Mouse (Mus musculus) limb, embryonic 10.5 days (tissue): ENCODE results near the gene Gabrr2. TPM values are rescaled to one million over a fixed set of nuclear protein-coding genes. Genes with fewer than 3 reads are reported as not detected.
A peak's percentile ranks its signal among the peaks of the same experiment; 100 is the strongest.

Source experiments
- DNase-seq: peaks from one replicate; pipeline ENCODE4 v3.0.0-alpha.2; 2017; ENCODE audit warnings: low spot score
- H3K27ac ChIP-seq: fragments of 300-500 bp; sonication (generic); 2 replicates; pipeline ENCODE4 v1.5.1; 2016; ENCODE audit warnings: mild to moderate bottlenecking
- H3K27me3 ChIP-seq: fragments of 300-500 bp; sonication (generic); 2 replicates; pipeline ENCODE4 v1.6.1; 2016; ENCODE audit warnings: low read depth, mild to moderate bottlenecking; ENCODE audit not compliant: poor library complexity, severe bottlenecking
- H3K36me3 ChIP-seq: fragments of 300-500 bp; sonication (generic); 2 replicates; pipeline ENCODE4 v1.6.1; 2016; ENCODE audit warnings: mild to moderate bottlenecking, moderate library complexity
- H3K4me1 ChIP-seq: fragments of 300-500 bp; sonication (generic); 2 replicates; pipeline ENCODE4 v1.6.1; 2016
- H3K4me3 ChIP-seq: fragments of 300-500 bp; sonication (generic); 2 replicates; pipeline ENCODE4 v1.5.1; 2016; ENCODE audit warnings: mild to moderate bottlenecking, moderate library complexity
- H3K9me3 ChIP-seq: fragments of 300-500 bp; sonication (generic); replicated peaks from 2 replicates; pipeline ENCODE4 v1.6.1; 2016; ENCODE audit warnings: mild to moderate bottlenecking
- WGBS: fragments of 180-500 bp; shearing (Covaris S2); methylation state at CpG from one replicate; pipeline ENCODE4 v1.1.7; 2016; 5-methylcytosine and 5-hydroxymethylcytosine counted together
- polyA plus RNA-seq: library from polyadenylated mRNA; unstranded; fragments of >200 nt; fragmentation: Nextera tagmentation; extraction: Ambion mirVana; gene quantifications from 2 replicates; pipeline ENCODE4 v1.2.1, GENCODE M21; 2016

Gene Gabrr2
- polyA plus RNA-seq: 0.10 TPM in 1 of 2 replicates, not detected in the other

GRCm38 (mm10) chr4:33062981-33063380 lies at the start of gene Gabrr2:
TSS of gene Gabrr2 (plus strand) at chr4:33062999.
- no peak within 1 kb of the TSS for H3K4me3 ChIP-seq
- no peaks in the 10 kb centered on the region for H3K36me3 ChIP-seq
- 85% methylated on average over 4 of the region's 4 CpGs for WGBS
- no peaks in the 10 kb centered on the region for H3K9me3 ChIP-seq
- H3K4me1 ChIP-seq: peaks cover 9% of the 10 kb centered on the region; the same call in 1 of the 2 replicates
- H3K27me3 ChIP-seq: no peaks in the 10 kb centered on the region
- no peak for DNase-seq
- H3K27ac ChIP-seq: no peak within 1 kb of the TSS

DNA sequence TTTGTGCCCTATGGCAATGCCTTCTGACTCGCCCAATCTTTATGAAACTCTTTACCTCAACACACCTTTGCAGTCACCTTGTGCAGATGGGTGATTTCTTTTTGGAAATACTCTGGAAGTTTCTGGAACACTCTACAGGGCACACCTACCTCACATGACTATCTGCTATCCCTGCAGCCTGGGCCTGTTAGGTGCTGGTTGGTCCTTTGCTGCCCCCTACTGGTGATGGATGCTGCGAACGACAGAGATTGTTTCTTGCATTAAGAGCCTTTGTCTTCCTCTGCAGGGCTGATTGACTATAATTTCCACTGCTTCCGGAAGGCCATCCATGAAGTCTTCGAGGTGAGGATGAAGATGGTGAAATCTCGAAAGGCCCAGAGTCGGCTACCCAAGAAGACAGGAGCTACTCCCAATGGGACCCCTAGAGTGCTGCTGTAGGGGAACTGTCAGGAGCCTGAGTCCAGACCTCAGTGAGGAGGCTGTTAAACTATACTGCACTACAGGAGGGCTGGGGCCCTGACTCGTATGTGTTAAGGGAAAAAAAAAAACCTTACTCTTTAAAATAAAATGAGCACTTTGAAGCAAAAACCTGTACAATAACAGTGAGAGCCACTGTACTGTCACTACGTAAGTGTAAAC lies 44.3 kb upstream of the Gabrr2 start:
- peak; percentile 92 for DNase-seq
- Histone ChIP-seq H3K4me3 (no peak overlapping the region), H3K27me3 (no peaks in the 10 kb centered on the region), H3K36me3 (peaks cover 22% of the 10 kb centered on the region), H3K27ac (no peak overlapping the region), H3K9me3 (no peaks in the 10 kb centered on the region), H3K4me1 (no peaks in the 10 kb centered on the region)
- 57% methylated on average over 9 of the region's 9 CpGs for WGBS

- DNase-seq: no peak
- 88% methylated on average over 8 of the region's 8 CpGs for WGBS
- peaks cover 5% of the 10 kb centered on the region; the same call in 1 of the 2 replicates for H3K36me3 ChIP-seq
- no peaks in the 10 kb centered on the region for H3K27me3 ChIP-seq
- H3K4me3 ChIP-seq: no peak overlapping the region
- H3K4me1 ChIP-seq: no peaks in the 10 kb centered on the region
- H3K27ac ChIP-seq: no peak overlapping the region
- no peaks in the 10 kb centered on the region for H3K9me3 ChIP-seq
These were observed 38.4 kb upstream of the Gabrr2 start for GRCm38 (mm10) chr4:33024420-33024819.

- Histone ChIP-seq H3K4me1 (peaks cover 11% of the 10 kb centered on the region; the same call in 1 of the 2 replicates), H3K4me3 (no peak overlapping the region), H3K27ac (no peak overlapping the region), H3K27me3 (no peaks in the 10 kb centered on the region), H3K9me3 (no peaks in the 10 kb centered on the region), H3K36me3 (peaks cover 8% of the 10 kb centered on the region)
- 90% methylated on average over 7 of the region's 7 CpGs for WGBS
- DNase-seq: no peak
These were observed 33.7 kb upstream of the Gabrr2 start for GRCm38 (mm10) chr4:33029104-33029503.

DNA sequence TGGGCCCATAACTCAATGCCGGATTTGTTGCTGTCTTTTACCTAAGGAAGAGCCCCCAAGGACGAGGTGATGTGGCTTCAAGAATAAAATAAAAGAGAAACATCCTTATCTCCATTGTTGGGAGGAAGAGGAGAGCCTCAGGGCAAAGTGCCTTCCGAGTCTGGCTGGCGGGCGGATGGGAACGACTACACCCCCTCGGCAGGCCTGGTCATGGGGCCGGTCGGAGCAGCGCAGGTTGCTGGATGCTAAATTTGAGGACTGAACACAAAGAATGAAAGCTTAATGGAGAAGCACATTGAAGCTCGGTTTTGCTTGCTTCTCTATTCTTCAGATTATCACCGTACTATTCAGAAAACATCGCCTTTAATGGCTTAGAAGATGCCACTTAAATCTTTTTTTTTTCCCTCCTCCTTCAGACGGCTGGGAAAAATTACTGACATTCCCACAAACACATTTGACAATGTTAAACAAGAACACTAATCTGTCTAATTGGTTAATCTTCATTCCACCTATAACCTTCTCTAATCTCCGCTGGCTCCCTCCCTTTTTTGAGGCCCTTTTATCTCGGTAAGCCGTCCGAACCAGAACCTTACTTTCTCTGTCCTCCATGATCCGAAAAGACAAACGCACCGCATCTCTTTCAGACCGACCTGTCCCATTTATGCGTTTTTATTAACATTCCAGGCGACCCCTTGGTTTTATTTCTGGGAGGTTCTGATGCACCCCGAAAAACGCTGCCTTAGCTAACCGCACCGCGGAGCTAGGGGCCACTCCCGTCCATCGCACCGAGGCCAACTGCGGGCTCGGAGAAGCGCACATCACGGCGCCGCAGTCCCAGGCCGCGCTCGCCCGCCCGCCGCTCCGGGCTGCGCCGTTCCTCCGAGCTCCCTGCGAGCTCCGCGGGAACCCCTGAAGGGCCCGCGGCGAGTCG lies 32.3 kb upstream of the Gabrr2 start:
- Histone ChIP-seq H3K4me3 (peak overlapping the region; percentile 83), H3K27ac (peak overlapping the region; percentile 96), H3K4me1 (peaks cover 11% of the 10 kb centered on the region; the same call in 1 of the 2 replicates), H3K27me3 (no peaks in the 10 kb centered on the region), H3K9me3 (no peaks in the 10 kb centered on the region; the same call in 1 of the 2 replicates), H3K36me3 (peaks cover 20% of the 10 kb centered on the region)
- DNase-seq: peak; percentile 52
- 2% methylated on average over 55 of the region's 55 CpGs for WGBS

DNA sequence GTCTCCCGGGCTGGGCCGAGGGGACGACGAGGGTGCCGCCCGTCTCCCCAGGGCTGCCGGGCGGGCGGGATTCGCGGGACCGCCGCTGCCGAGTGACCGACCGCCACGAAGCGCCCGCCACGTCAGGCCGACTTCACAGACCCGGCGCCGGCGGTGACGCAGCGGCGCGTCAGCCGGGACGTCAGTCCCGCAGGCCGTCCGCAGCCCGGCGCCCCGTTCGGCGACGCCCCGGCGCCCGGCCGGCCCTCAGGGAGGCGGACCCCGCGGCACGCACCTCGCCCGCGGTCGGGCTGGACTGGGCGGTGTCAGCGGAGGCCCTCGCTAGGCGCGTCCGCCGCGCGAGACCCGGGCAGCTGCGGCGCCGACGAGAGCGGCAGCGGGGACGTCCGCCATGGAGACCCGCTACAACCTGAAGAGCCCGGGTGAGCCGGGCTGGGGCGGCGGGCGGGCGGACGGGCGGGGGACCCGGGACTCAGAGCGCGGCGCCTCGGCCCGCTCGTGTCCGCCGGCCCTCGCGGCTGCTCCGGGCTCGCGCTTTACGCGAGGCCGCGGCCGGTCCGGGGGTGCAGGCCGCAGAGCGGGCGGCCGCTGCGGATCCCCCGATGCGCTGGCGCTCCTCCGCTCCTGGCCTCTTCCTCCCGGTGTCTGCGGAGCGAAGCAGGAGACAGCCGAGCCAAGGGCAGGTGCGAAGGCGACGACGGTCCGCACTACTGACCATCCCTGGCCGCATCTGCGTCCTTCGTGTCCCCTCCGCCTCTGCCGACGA lies 31.4 kb upstream of the Gabrr2 start, which contains the start of gene Ube2j1:
Ube2j1 (plus strand) TSS at position 222 of the 766 bp plus-strand sequence.
- WGBS: under 1% methylated on average over 123 of the region's 123 CpGs
- Histone ChIP-seq H3K27me3 (no peaks in the 10 kb centered on the region), H3K9me3 (no peaks in the 10 kb centered on the region; the same call in 1 of the 2 replicates), H3K4me1 (peaks cover 11% of the 10 kb centered on the region; the same call in 1 of the 2 replicates), H3K27ac (peak within 1 kb of the TSS; percentile 96), H3K4me3 (peak within 1 kb of the TSS; percentile 83), H3K36me3 (peaks cover 28% of the 10 kb centered on the region)
- peak; percentile 88 for DNase-seq

GRCm38 (mm10) chr4:33032045-33032444 lies 30.8 kb upstream of the Gabrr2 start:
- peaks cover 35% of the 10 kb centered on the region for H3K36me3 ChIP-seq
- WGBS: 35% methylated on average over 4 of the region's 4 CpGs
- H3K27me3 ChIP-seq: no peaks in the 10 kb centered on the region
- H3K4me1 ChIP-seq: peaks cover 11% of the 10 kb centered on the region; the same call in 1 of the 2 replicates
- no peaks in the 10 kb centered on the region; the same call in 1 of the 2 replicates for H3K9me3 ChIP-seq
- no peak for DNase-seq
- H3K27ac ChIP-seq: peak overlapping the region; percentile 96
- peak overlapping the region; percentile 83 for H3K4me3 ChIP-seq

GRCm38 (mm10) chr4:33033515-33033914 lies 29.3 kb upstream of the Gabrr2 start:
- H3K27ac ChIP-seq: no peak overlapping the region
- 82% methylated on average over 6 of the region's 6 CpGs for WGBS
- no peaks in the 10 kb centered on the region; the same call in 1 of the 2 replicates for H3K9me3 ChIP-seq
- peaks cover 36% of the 10 kb centered on the region for H3K36me3 ChIP-seq
- DNase-seq: no peak
- no peak overlapping the region for H3K4me3 ChIP-seq
- peaks cover 11% of the 10 kb centered on the region; the same call in 1 of the 2 replicates for H3K4me1 ChIP-seq
- H3K27me3 ChIP-seq: no peaks in the 10 kb centered on the region

DNA sequence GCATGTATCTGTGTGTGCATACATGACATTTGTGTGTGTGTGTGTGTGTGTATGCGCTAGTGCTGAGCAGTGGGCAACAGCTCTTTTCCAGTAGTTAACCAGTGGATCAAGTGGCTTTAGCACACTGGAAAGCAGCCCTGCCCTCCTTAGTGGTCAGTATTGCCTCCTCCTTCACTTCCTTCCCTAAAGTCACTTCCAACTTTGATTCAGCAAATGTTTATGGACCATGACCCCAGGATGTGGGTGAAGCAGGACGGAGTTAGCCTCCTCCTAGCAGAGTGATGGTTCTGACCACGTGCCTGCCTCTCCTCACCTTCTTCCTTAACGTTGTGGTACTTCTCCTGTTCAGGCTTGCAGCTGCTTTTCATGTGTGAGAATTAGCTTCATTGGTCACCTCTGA lies 23.0 kb upstream of the Gabrr2 start:
- Histone ChIP-seq H3K27me3 (no peaks in the 10 kb centered on the region), H3K9me3 (no peaks in the 10 kb centered on the region; the same call in 1 of the 2 replicates), H3K4me1 (no peaks in the 10 kb centered on the region), H3K4me3 (no peak overlapping the region), H3K27ac (no peak overlapping the region), H3K36me3 (peaks cover 91% of the 10 kb centered on the region)
- DNase-seq: no peak
- WGBS: 86% methylated on average over 4 of the region's 4 CpGs

- H3K9me3 ChIP-seq: no peaks in the 10 kb centered on the region
- no peaks in the 10 kb centered on the region for H3K4me1 ChIP-seq
- peaks cover 83% of the 10 kb centered on the region for H3K36me3 ChIP-seq
- H3K27me3 ChIP-seq: no peaks in the 10 kb centered on the region
- no peak overlapping the region for H3K27ac ChIP-seq
- DNase-seq: no peak
- WGBS: 97% methylated on average over 11 of the region's 11 CpGs
- no peak overlapping the region for H3K4me3 ChIP-seq
These were observed 13.2 kb upstream of the Gabrr2 start for GRCm38 (mm10) chr4:33049601-33050000.

DNA sequence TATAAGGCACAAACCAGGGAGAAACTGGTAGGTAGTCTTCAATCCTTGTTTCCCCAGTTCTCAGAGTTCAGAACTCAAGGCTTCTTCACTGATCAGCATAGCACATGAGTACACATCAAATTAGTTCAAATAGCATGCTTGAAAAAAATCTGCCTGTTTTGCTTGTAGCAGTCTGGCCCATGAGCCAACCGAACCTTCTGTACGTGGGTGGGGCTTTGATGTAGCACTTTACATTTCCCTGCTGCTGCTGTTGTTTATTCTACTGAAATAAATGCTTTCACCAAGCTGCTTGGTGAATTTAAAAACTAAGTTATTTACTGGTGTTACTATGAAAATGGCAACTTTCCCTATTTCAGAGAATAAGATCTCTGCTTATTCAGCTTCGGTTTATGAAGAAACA lies 10.7 kb upstream of the Gabrr2 start:
- Histone ChIP-seq H3K4me3 (no peak overlapping the region), H3K4me1 (no peaks in the 10 kb centered on the region), H3K27me3 (no peaks in the 10 kb centered on the region), H3K36me3 (peaks cover 58% of the 10 kb centered on the region), H3K27ac (no peak overlapping the region), H3K9me3 (no peaks in the 10 kb centered on the region)
- no peak for DNase-seq
- 94% methylated on average over 3 of the region's 3 CpGs for WGBS

DNA sequence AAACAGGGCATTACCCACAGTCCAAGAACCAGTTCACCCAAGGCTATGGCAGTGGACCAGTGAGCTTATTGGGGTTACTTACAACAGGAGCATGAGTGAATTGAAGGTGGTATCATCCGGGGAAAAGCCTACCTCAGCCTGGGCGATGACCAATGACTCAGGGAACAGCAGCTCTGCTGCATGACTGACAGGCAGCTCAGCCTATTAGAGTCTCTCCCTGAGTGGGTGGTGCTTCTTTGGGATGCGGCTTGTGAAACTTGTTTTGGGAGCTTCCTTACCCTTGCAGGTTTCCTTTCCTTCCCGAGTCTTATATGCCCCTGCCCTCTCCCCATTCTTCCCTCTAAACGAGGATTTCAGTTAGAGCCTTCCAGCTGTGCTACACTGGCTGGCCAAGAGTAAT lies 10.1 kb upstream of the Gabrr2 start:
- H3K27me3 ChIP-seq: no peaks in the 10 kb centered on the region
- H3K9me3 ChIP-seq: no peaks in the 10 kb centered on the region
- no peak for DNase-seq
- 90% methylated on average over 5 of the region's 5 CpGs for WGBS
- peaks cover 52% of the 10 kb centered on the region for H3K36me3 ChIP-seq
- no peak overlapping the region for H3K4me3 ChIP-seq
- no peak overlapping the region for H3K27ac ChIP-seq
- H3K4me1 ChIP-seq: no peaks in the 10 kb centered on the region
